Mouse (Mus musculus): ENCODE measurements around the gene Vasp. TPM values are rescaled to one million over a fixed set of nuclear protein-coding genes. Genes with fewer than 3 reads are reported as not detected.

Vasp gene
- polyA plus RNA-seq, 1 experiment from 2014 or later = 32.8 TPM

DNA sequence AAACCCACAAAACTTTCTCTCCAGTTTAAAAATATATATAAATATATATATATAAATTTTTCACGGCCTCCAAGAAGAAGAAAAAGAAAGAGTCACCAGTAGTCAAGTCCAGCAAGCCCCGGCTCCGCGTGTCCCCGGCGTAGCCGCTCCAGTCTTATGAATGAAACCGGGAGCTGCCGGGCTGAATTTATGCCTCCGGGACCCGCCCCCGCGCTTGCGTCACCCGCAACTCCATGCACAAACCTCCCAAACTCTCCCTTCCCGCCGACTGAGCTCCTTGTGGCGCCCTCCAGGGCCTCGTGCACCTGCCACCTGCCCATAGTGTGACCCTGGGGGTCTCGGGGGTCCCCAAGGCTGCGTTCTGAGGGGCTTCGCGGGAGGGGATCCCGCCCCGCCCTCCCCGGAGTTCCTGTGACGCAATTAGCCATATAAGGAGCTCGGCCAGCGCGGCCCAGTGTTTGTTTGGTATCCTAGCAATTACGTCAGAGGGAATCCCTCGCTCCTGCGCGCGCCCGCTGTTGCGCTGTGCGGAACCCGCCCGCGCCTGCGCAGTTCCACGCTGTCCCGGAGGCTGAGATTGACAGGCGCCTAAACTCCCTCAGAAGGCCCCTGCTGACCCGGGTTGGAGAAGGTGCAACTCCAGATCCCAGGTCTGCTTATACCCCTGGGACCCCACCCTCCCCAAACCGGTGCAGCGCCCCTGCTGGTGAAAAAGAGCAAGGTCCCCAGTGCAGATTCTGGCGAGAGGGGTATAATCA lies 38.4 kb upstream of the Vasp start, which contains the start of gene Fosb:
Fosb (minus strand) TSS at position 168 of the 758 bp plus-strand sequence.
- Histone ChIP-seq H3K4me3 (ENCODE audit: low read depth, low read length) (peak within 1 kb of the TSS; percentile 71), H3K27ac (ENCODE audit: low read length) (no peak within 1 kb of the TSS), H3K36me3 (ENCODE audit: control insufficient read depth, insufficient read depth) (no peaks in the 10 kb centered on the region), H3K27me3 (ENCODE audit: control insufficient read depth, insufficient read depth, low read depth, low read length) (peaks cover 36% of the 10 kb centered on the region), H3K9ac (ENCODE audit: low read depth, low read length) (peak within 1 kb of the TSS; percentile 36), H3K4me2 (ENCODE audit: low read depth, low read length) (peak within 1 kb of the TSS; percentile 99), H3K9me3 (replicated peaks; ENCODE audit: control insufficient read depth, low read length) (no peaks in the 10 kb centered on the region), H3K4me1 (ENCODE audit: control insufficient read depth, low read depth, low read length) (peaks cover 24% of the 10 kb centered on the region)
- WGBS (ENCODE audit: insufficient replicate concordance) = under 1% methylated on average over 49 of the region's 49 CpGs
- ATAC-seq (ENCODE audit: low read depth) = peak; percentile 84

DNA sequence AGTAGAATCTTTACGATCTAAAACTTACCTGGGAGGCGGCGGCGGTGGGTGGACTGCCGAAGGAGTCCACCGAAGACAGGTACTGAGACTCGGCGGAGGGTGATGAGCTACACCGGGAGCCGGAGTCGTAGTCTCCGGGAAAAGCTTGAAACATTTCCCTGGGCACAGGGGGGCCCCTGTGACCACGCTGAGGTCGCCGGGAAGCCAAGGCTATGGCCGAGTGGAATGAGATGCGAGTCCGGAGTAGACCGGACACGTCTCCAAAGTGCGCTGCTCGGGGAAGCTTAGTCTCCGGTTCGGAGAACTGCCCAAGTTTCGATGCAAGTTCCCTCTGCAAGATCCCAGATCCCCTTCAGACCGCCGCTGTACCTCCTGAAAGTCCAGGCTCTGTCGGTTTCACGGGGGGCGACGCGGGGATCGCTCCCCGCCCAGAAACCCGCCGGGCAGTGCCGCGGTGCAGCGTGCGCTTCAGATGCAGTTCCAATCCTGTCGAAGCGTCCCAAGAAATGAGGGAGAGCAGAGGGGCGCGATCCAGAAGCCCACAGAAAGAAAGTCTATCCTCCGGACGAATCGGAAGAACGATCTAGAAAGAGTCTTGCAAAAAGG lies 37.8 kb upstream of the Vasp start:
- no peak for ATAC-seq (ENCODE audit: low read depth)
- Histone ChIP-seq H3K9ac (ENCODE audit: low read depth, low read length) (peak overlapping the region; percentile 36; the same call in 1 of the 2 replicates), H3K9me3 (replicated peaks; ENCODE audit: control insufficient read depth, low read length) (no peaks in the 10 kb centered on the region), H3K4me2 (ENCODE audit: low read depth, low read length) (peak overlapping the region; percentile 99), H3K4me1 (ENCODE audit: control insufficient read depth, low read depth, low read length) (peaks cover 24% of the 10 kb centered on the region), H3K4me3 (ENCODE audit: low read depth, low read length) (peak overlapping the region; percentile 71), H3K27me3 (ENCODE audit: control insufficient read depth, insufficient read depth, low read depth, low read length) (peaks cover 41% of the 10 kb centered on the region), H3K27ac (ENCODE audit: low read length) (no peak overlapping the region), H3K36me3 (ENCODE audit: control insufficient read depth, insufficient read depth) (no peaks in the 10 kb centered on the region)
- WGBS (ENCODE audit: insufficient replicate concordance) = under 1% methylated on average over 48 of the region's 48 CpGs

- ATAC-seq (ENCODE audit: low read depth) = peak; percentile 85
- Histone ChIP-seq H3K4me1 (ENCODE audit: control insufficient read depth, low read depth, low read length) (peaks cover 24% of the 10 kb centered on the region), H3K27ac (ENCODE audit: low read length) (peak overlapping the region; percentile 54; the same call in 1 of the 2 replicates), H3K9me3 (replicated peaks; ENCODE audit: control insufficient read depth, low read length) (no peaks in the 10 kb centered on the region), H3K4me3 (ENCODE audit: low read depth, low read length) (peak overlapping the region; percentile 71), H3K27me3 (ENCODE audit: control insufficient read depth, insufficient read depth, low read depth, low read length) (peaks cover 47% of the 10 kb centered on the region), H3K4me2 (ENCODE audit: low read depth, low read length) (peak overlapping the region; percentile 99), H3K36me3 (ENCODE audit: control insufficient read depth, insufficient read depth) (no peaks in the 10 kb centered on the region), H3K9ac (ENCODE audit: low read depth, low read length) (peak overlapping the region; percentile 66)
- under 1% methylated on average over 58 of the region's 58 CpGs for WGBS (ENCODE audit: insufficient replicate concordance)
These were observed 37.0 kb upstream of the Vasp start for GRCm38 (mm10) chr7:19308454-19309277.

- peak overlapping the region; percentile 66 for H3K9ac ChIP-seq (ENCODE audit: low read depth, low read length)
- peak overlapping the region; percentile 99 for H3K4me2 ChIP-seq (ENCODE audit: low read depth, low read length)
- H3K4me3 ChIP-seq (ENCODE audit: low read depth, low read length) = peak overlapping the region; percentile 71
- WGBS (ENCODE audit: insufficient replicate concordance) = 2% methylated on average over 18 of the region's 18 CpGs
- no peaks in the 10 kb centered on the region for H3K9me3 ChIP-seq (replicated peaks; ENCODE audit: control insufficient read depth, low read length)
- peaks cover 54% of the 10 kb centered on the region for H3K27me3 ChIP-seq (ENCODE audit: control insufficient read depth, insufficient read depth, low read depth, low read length)
- peaks cover 24% of the 10 kb centered on the region for H3K4me1 ChIP-seq (ENCODE audit: control insufficient read depth, low read depth, low read length)
- ATAC-seq (ENCODE audit: low read depth) = peak; percentile 36
- peak overlapping the region; percentile 54; the same call in 1 of the 2 replicates for H3K27ac ChIP-seq (ENCODE audit: low read length)
- H3K36me3 ChIP-seq (ENCODE audit: control insufficient read depth, insufficient read depth) = no peaks in the 10 kb centered on the region
These were observed 36.3 kb upstream of the Vasp start for GRCm38 (mm10) chr7:19307739-19308453.

DNA sequence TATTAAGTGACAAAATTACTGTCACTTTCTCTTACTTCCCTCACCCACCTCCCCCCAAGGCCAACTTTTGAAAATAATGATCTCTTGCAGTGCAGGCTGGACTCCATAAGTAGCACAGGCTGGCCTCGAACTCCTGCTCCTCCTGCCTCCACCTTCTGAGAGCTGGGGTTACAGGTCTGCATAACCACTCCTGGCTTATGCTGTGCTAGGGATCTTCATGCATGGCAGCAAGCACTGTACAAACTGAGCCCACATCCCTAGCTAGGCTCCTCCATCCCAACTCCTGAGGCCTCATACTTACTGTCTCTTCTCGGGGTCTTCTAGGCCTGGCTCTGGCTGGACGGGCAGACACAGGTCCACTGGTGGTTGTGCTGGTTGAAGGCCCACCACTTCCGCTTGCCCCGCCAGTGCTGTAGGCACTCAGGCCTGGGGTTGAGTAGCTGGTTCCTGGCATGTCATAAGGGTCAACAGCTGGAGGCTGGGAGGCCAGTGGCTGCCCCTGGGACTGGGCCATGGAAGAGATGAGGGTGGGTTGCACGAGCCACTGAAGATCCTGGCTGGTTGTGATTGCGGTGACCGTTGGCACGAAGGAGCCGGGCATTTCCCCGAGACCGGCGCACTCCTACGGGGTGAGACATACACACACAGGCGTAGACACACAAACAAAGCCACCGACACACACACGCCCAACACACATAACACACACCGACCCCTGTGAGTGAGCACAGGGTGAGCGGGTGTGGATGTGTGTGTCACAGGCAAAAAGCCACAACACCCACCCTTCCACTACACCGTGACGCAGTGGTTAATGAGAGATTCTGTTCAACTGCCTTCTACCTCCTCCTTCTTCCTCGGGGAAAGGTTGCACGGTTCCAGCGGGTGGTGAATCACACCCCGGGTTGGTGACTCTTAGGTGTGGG lies 35.5 kb upstream of the Vasp start:
- Histone ChIP-seq H3K4me1 (ENCODE audit: control insufficient read depth, low read depth, low read length) (peaks cover 24% of the 10 kb centered on the region), H3K36me3 (ENCODE audit: control insufficient read depth, insufficient read depth) (no peaks in the 10 kb centered on the region), H3K4me2 (ENCODE audit: low read depth, low read length) (no peak overlapping the region), H3K9ac (ENCODE audit: low read depth, low read length) (no peak overlapping the region), H3K27me3 (ENCODE audit: control insufficient read depth, insufficient read depth, low read depth, low read length) (peaks cover 62% of the 10 kb centered on the region), H3K4me3 (ENCODE audit: low read depth, low read length) (no peak overlapping the region), H3K9me3 (replicated peaks; ENCODE audit: control insufficient read depth, low read length) (no peaks in the 10 kb centered on the region), H3K27ac (ENCODE audit: low read length) (no peak overlapping the region)
- 58% methylated on average over 25 of the region's 25 CpGs for WGBS (ENCODE audit: insufficient replicate concordance)
- ATAC-seq (ENCODE audit: low read depth) = no peak

DNA sequence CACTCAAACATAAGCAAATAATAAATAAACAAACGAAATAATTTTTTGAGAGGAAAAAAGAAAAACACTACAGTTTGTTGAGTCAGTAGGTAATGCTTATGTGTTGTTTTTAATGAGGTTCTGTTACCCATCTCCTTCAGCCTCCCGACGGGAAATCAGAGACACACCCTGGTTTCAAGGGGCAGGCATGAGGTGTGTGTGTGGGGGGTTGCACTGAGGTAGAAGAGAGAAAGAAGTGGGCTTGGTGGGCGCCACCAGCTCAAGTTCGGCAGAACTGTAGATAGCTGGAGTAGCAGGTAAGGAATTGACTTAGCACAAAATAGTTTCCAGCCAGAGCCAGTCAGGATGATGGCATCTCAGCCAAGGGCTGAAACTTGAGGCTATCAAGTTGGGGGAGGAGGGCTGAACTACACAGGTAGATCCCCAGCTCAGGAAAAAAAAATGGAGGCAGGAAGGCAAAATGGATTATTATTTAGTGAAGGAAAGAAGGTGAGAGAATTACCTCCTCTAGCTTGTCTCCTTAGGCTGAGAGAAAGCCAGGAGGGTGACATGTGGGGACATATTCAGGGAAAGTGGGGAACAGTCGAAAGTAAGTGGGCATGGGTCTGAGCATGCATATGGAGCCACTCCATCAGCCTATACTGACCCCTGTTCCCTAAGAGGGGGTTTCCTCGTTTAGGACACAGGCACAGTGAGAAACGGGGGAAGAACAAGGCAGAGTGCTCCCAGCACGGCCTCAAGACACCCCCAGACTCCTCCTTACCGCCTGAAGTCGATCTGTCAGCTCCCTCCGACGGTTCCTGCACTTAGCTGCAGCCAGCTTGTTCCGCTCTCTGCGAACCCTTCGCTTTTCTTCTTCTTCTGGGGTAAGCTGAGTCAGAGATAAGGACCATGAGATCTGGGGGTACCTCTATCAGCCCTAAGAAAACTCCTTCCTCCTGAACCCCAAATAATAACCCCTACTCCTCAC lies 34.5 kb upstream of the Vasp start:
- Histone ChIP-seq H3K36me3 (ENCODE audit: control insufficient read depth, insufficient read depth) (no peaks in the 10 kb centered on the region), H3K27me3 (ENCODE audit: control insufficient read depth, insufficient read depth, low read depth, low read length) (peaks cover 68% of the 10 kb centered on the region), H3K27ac (ENCODE audit: low read length) (no peak overlapping the region), H3K4me2 (ENCODE audit: low read depth, low read length) (no peak overlapping the region), H3K9me3 (replicated peaks; ENCODE audit: control insufficient read depth, low read length) (no peaks in the 10 kb centered on the region), H3K4me3 (ENCODE audit: low read depth, low read length) (no peak overlapping the region), H3K9ac (ENCODE audit: low read depth, low read length) (no peak overlapping the region), H3K4me1 (ENCODE audit: control insufficient read depth, low read depth, low read length) (peaks cover 24% of the 10 kb centered on the region)
- ATAC-seq (ENCODE audit: low read depth) = no peak
- WGBS (ENCODE audit: insufficient replicate concordance) = 38% methylated on average over 16 of the region's 16 CpGs

GRCm38 (mm10) chr7:19305413-19305735 lies 33.8 kb upstream of the Vasp start:
- Histone ChIP-seq H3K4me3 (ENCODE audit: low read depth, low read length) (no peak overlapping the region), H3K27me3 (ENCODE audit: control insufficient read depth, insufficient read depth, low read depth, low read length) (peaks cover 68% of the 10 kb centered on the region), H3K27ac (ENCODE audit: low read length) (no peak overlapping the region), H3K4me1 (ENCODE audit: control insufficient read depth, low read depth, low read length) (peaks cover 21% of the 10 kb centered on the region), H3K9me3 (replicated peaks; ENCODE audit: control insufficient read depth, low read length) (no peaks in the 10 kb centered on the region), H3K36me3 (ENCODE audit: control insufficient read depth, insufficient read depth) (no peaks in the 10 kb centered on the region), H3K9ac (ENCODE audit: low read depth, low read length) (no peak overlapping the region), H3K4me2 (ENCODE audit: low read depth, low read length) (no peak overlapping the region)
- no peak for ATAC-seq (ENCODE audit: low read depth)
- WGBS (ENCODE audit: insufficient replicate concordance) = 10% methylated on average over 6 of the region's 6 CpGs

Measured in liver, embryonic 16.5 days (tissue).